Mouse (Mus musculus): ENCODE measurements around the gene Mvp.
A peak's percentile ranks its signal among the peaks of the same experiment; 100 is the strongest.

The Mvp gene

DNA sequence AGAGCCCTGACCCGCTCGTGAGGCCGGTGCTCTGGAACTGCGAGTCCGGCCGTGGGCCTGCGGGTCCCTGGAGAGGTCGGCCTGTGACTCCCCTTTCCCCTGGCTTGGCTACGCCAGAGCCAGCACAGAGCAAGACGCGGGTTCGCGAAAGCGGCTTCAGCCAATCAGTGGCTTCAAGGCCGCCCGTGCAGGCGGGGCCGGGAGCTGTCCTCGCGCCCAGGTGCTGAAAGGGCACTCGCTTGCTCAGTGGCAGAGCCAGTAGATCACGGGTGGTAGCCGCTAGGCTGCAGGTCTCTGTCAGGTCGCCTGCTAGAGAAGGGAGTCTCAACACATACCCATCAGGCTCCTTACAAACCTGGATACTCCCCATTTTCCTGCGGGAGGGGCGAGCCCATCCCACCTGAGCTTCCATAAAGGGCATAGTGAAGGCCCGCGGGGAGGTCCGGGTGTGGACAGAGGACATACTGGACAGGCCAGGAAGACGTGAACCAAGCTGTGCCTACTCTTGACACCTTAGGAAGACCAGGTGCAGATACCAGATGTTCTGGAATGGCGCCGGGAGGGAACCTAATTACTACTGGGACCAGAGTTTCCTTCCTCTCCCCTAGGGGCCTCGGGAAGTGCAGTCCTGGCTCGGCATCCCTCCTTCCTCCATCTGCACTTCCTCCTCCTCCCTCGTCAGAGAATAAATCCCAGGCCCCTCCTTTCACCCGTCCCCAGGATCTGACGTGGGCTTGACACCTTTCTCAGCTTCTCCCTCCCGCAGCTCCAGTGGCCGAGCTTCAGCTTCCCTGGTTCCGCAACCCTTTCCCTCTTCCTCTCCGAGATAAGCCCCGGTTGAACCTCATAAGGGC is 64.4 kb downstream of the Mvp start, which contains the start of gene Sez6l2:
Gene Sez6l2, plus strand, starts transcription at position 771 of the 854 bp plus-strand sequence.
- peak; percentile 75 for DNase-seq (ENCODE audit: low read depth, low spot score)

DNA sequence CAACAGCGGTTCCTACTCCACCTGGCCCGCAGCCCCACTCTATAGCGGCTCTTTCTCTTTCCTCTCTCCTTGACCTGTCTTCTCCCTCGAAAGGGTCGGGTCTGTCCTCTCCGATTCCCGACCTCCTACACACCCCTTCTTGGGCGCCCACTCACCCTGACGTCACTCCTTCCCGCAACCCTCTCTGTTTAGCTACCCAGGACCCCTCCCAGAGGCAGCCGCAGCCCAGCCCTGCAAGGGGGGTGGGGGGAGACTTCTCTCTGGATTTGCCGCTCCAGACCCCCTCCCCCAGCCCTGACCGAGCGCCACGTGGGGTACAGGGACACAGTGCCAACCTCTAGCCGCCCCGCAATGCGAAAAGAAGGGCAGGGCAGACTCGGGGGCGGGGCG is 65.0 kb downstream of the Mvp start, which contains the start of gene Asphd1:
Gene Asphd1, minus strand, starts transcription at position 180 of the 390 bp plus-strand sequence.
- peak; percentile 26 for DNase-seq (ENCODE audit: low read depth, low spot score)

DNA sequence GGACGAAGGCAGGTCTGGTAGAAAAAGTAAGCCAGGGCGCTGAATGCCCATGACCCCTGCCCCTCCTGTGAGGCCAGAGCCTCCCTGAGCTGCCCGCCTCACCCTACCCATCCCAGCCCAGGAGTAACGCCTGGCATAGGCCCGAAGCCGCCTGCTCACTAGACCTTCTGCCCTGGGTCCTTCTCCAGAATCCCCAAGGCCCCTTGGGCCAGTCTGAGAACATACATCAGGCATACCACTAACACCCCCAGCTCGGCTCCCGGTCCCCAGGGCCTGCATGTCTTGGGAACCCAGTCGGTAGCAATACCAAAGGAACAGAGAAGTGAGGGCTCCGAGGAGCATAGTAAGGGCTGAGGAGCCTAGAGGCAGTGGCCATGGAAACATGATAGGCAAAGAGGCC is 65.8 kb downstream of the Mvp start:
- no peak for DNase-seq (ENCODE audit: low read depth, low spot score)

- DNase-seq (ENCODE audit: low read depth, low spot score) = no peak
Observed at GRCm38 (mm10) chr7:126946530-126946929, 67.9 kb downstream of the Mvp start.

GRCm38 (mm10) chr7:126941801-126942200 is 72.6 kb downstream of the Mvp start:
- DNase-seq (ENCODE audit: low read depth, low spot score) = no peak

GRCm38 (mm10) chr7:126941171-126941570 is 73.2 kb downstream of the Mvp start:
- no peak for DNase-seq (ENCODE audit: low read depth, low spot score)
